Mouse (Mus musculus): ENCODE measurements around the gene Spdl1. TPM values are rescaled to one million over a fixed set of nuclear protein-coding genes. Genes with fewer than 3 reads are reported as not detected.
A peak's percentile ranks its signal among the peaks of the same experiment; 100 is the strongest.
"Not testable (repeated sequence)": the region's sequence is repeated elsewhere in the genome, so short reads cannot be mapped to it uniquely, and the experiment has no call there.

The Spdl1 gene
- total and polyA plus RNA-seq, 3 experiments = 24.2 to 36.3 TPM; not detected in 1

- H3K9me3 ChIP-seq (replicated peaks; ENCODE audit: insufficient read depth, low read length); DNase-seq (ENCODE audit: low read depth, low spot score); H3K9ac ChIP-seq (ENCODE audit: control insufficient read depth, low read depth, low read length, poor library complexity, severe bottlenecking); H3K36me3 ChIP-seq (ENCODE audit: control insufficient read depth in 1 of 2, insufficient read depth in 2 of 2, low read length in 2 of 2); H3K27me3 ChIP-seq (ENCODE audit: control insufficient read depth in 1 of 2, insufficient read depth in 2 of 2, low read length in 2 of 2); H3K79me2 ChIP-seq (ENCODE audit: control insufficient read depth, insufficient read depth, low read length, poor library complexity); H3K4me3 ChIP-seq (ENCODE audit: control insufficient read depth in 1 of 2, insufficient read depth in 1 of 2, low read depth in 2 of 2, low read length in 2 of 2); H3K4me1 ChIP-seq (ENCODE audit: control insufficient read depth in 1 of 2, insufficient read depth in 2 of 2, low read length in 2 of 2); H3K27ac ChIP-seq (ENCODE audit: control insufficient read depth, low read depth, low read length): not testable (repeated sequence)
- peak in 1 of 3 experiments; percentile 4; a peak in 1 of 6 replicates for TF ChIP-seq CTCF (IDR thresholded peaks at IDR 0.05 in 2 of 3, conservative IDR thresholded peaks at IDR 0.05 in 1 of 3; ENCODE audit: control insufficient read depth in 1 of 3, insufficient read depth in 1 of 3, low read depth in 2 of 3, low read length in 3 of 3, poor library complexity in 1 of 3, severe bottlenecking in 1 of 3)
Observed at GRCm38 (mm10) chr11:34805026-34805425, 28.4 kb downstream of the Spdl1 start.

- not testable (repeated sequence) for H3K79me2 ChIP-seq (ENCODE audit: control insufficient read depth, insufficient read depth, low read length, poor library complexity); H3K27me3 ChIP-seq (ENCODE audit: control insufficient read depth in 1 of 2, insufficient read depth in 2 of 2, low read length in 2 of 2); H3K9ac ChIP-seq (ENCODE audit: control insufficient read depth, low read depth, low read length, poor library complexity, severe bottlenecking); DNase-seq (ENCODE audit: low read depth, low spot score); H3K27ac ChIP-seq (ENCODE audit: control insufficient read depth, low read depth, low read length); H3K36me3 ChIP-seq (ENCODE audit: control insufficient read depth in 1 of 2, insufficient read depth in 2 of 2, low read length in 2 of 2); H3K4me1 ChIP-seq (ENCODE audit: control insufficient read depth in 1 of 2, insufficient read depth in 2 of 2, low read length in 2 of 2); H3K9me3 ChIP-seq (replicated peaks; ENCODE audit: insufficient read depth, low read length); H3K4me3 ChIP-seq (ENCODE audit: control insufficient read depth in 1 of 2, insufficient read depth in 1 of 2, low read depth in 2 of 2, low read length in 2 of 2)
Observed at GRCm38 (mm10) chr11:34798066-34798465, 35.4 kb downstream of the Spdl1 start.

- no peak for TF ChIP-seq MAX (IDR thresholded peaks at IDR 0.05; ENCODE audit: low read length)
- peak; percentile 27 to 92 (median 54); a peak in 5 of 6 replicates for TF ChIP-seq CTCF (IDR thresholded peaks at IDR 0.05 in 2 of 3, conservative IDR thresholded peaks at IDR 0.05 in 1 of 3; ENCODE audit: control insufficient read depth in 1 of 3, insufficient read depth in 1 of 3, low read depth in 2 of 3, low read length in 3 of 3, poor library complexity in 1 of 3, severe bottlenecking in 1 of 3)
- peak; percentile 93 for TF ChIP-seq SMC3 (IDR thresholded peaks at IDR 0.05; ENCODE audit: low read depth, low read length)
- TF ChIP-seq ZNF384 (IDR thresholded peaks at IDR 0.05; ENCODE audit: low read depth, low read length) = no peak
- peak; percentile 96 for TF ChIP-seq RAD21 (IDR thresholded peaks at IDR 0.05; ENCODE audit: low read depth, low read length)
- peak; percentile 94 for TF ChIP-seq ZC3H11A (IDR thresholded peaks at IDR 0.05; ENCODE audit: low read depth, low read length)
- no peak for TF ChIP-seq JUND (IDR thresholded peaks at IDR 0.05; ENCODE audit: low read depth, low read length)
- DNase-seq (ENCODE audit: low read depth, low spot score) = peak; percentile 74
- no peak overlapping the region for H3K9ac ChIP-seq (ENCODE audit: control insufficient read depth, low read depth, low read length, poor library complexity, severe bottlenecking)
- H3K9me3 ChIP-seq (replicated peaks; ENCODE audit: insufficient read depth, low read length) = no peaks in the 10 kb centered on the region
- peaks cover 0 to 3% of the 10 kb centered on the region in 2 experiments; a peak in 1 of 4 replicates for H3K36me3 ChIP-seq (ENCODE audit: control insufficient read depth in 1 of 2, insufficient read depth in 2 of 2, low read length in 2 of 2)
- no peak overlapping the region for H3K4me3 ChIP-seq (ENCODE audit: control insufficient read depth in 1 of 2, insufficient read depth in 1 of 2, low read depth in 2 of 2, low read length in 2 of 2)
- H3K4me1 ChIP-seq (ENCODE audit: control insufficient read depth in 1 of 2, insufficient read depth in 2 of 2, low read length in 2 of 2) = peaks cover 0 to 4% of the 10 kb centered on the region in 2 experiments; a peak in 2 of 4 replicates
- no peaks in the 10 kb centered on the region for H3K27me3 ChIP-seq (ENCODE audit: control insufficient read depth in 1 of 2, insufficient read depth in 2 of 2, low read length in 2 of 2)
- no peaks in the 10 kb centered on the region for H3K79me2 ChIP-seq (ENCODE audit: control insufficient read depth, insufficient read depth, low read length, poor library complexity)
- no peak overlapping the region for H3K27ac ChIP-seq (ENCODE audit: control insufficient read depth, low read depth, low read length)
Observed at GRCm38 (mm10) chr11:34796097-34796496, 37.3 kb downstream of the Spdl1 start.

- no peaks in the 10 kb centered on the region for H3K27me3 ChIP-seq (ENCODE audit: control insufficient read depth in 1 of 2, insufficient read depth in 2 of 2, low read length in 2 of 2)
- no peak overlapping the region for H3K27ac ChIP-seq (ENCODE audit: control insufficient read depth, low read depth, low read length)
- no peaks in the 10 kb centered on the region for H3K79me2 ChIP-seq (ENCODE audit: control insufficient read depth, insufficient read depth, low read length, poor library complexity)
- peaks cover 0 to 4% of the 10 kb centered on the region in 2 experiments; a peak in 2 of 4 replicates for H3K4me1 ChIP-seq (ENCODE audit: control insufficient read depth in 1 of 2, insufficient read depth in 2 of 2, low read length in 2 of 2)
- peaks cover 0 to 3% of the 10 kb centered on the region in 2 experiments; a peak in 1 of 4 replicates for H3K36me3 ChIP-seq (ENCODE audit: control insufficient read depth in 1 of 2, insufficient read depth in 2 of 2, low read length in 2 of 2)
- DNase-seq (ENCODE audit: low read depth, low spot score) = peak; percentile 82
- TF ChIP-seq CHD2 (IDR thresholded peaks at IDR 0.05; ENCODE audit: low read length) (no peak), TCF12 (IDR thresholded peaks at IDR 0.05; ENCODE audit: low read depth, low read length) (no peak), HCFC1 (IDR thresholded peaks at IDR 0.05; ENCODE audit: low read depth, low read length) (no peak), E2F4 (IDR thresholded peaks at IDR 0.05; ENCODE audit: borderline replicate concordance, low read depth, low read length) (no peak), POLR2AphosphoS5 (IDR thresholded peaks at IDR 0.05; ENCODE audit: borderline replicate concordance, low read depth, low read length) (no peak), MYB (IDR thresholded peaks at IDR 0.05; ENCODE audit: low read depth, low read length) (no peak)
- H3K9me3 ChIP-seq (replicated peaks; ENCODE audit: insufficient read depth, low read length) = no peaks in the 10 kb centered on the region
- no peak overlapping the region for H3K4me3 ChIP-seq (ENCODE audit: control insufficient read depth in 1 of 2, insufficient read depth in 1 of 2, low read depth in 2 of 2, low read length in 2 of 2)
- H3K9ac ChIP-seq (ENCODE audit: control insufficient read depth, low read depth, low read length, poor library complexity, severe bottlenecking) = no peak overlapping the region
Observed at GRCm38 (mm10) chr11:34791872-34792271, 41.6 kb downstream of the Spdl1 start.

Data from MEL (cell line).